Mouse (Mus musculus) C2C12 (cell line): ENCODE data around the gene Gm13199. TPM values are rescaled to one million over a fixed set of nuclear protein-coding genes. Genes with fewer than 3 reads are reported as not detected.

Experiments
- H3K27me3 ChIP-seq: one replicate; pipeline ENCODE4 v1.6.1; 2011; ENCODE audit not compliant: control insufficient read depth, insufficient read depth, insufficient read length
- H3K36me3 ChIP-seq: one replicate; pipeline ENCODE4 v1.6.1; 2011; ENCODE audit not compliant: control insufficient read depth, insufficient read depth
- H3K4me3 ChIP-seq: one replicate; pipeline ENCODE4 v1.5.1; 2011; ENCODE audit warnings: mild to moderate bottlenecking, control low read depth; ENCODE audit not compliant: poor library complexity, insufficient read depth, severe bottlenecking
- H3K79me2 ChIP-seq: one replicate; pipeline ENCODE4 v1.6.1; 2011; ENCODE audit not compliant: control insufficient read depth, insufficient read depth
- H3K79me3 ChIP-seq: one replicate; pipeline ENCODE4 v1.6.1; 2011; ENCODE audit warnings: low read depth, control low read depth
- H3ac ChIP-seq: one replicate; pipeline ENCODE3; 2011; ENCODE audit warnings: low read depth; ENCODE audit not compliant: control insufficient read depth, insufficient read length
- CEBPB ChIP-seq: IDR thresholded peaks from one replicate; pipeline ENCODE4 v1.6.1; 2011; ENCODE audit warnings: low read depth, mild to moderate bottlenecking, control low read depth, moderate library complexity
- CTCF ChIP-seq: IDR thresholded peaks from one replicate; pipeline ENCODE4 v1.5.1; 2011; ENCODE audit not compliant: control insufficient read depth, insufficient read depth, insufficient read length
- FOSL1 ChIP-seq: IDR thresholded peaks from one replicate; pipeline ENCODE4 v1.8.0; 2011; ENCODE audit warnings: mild to moderate bottlenecking, low read length; ENCODE audit not compliant: poor library complexity, insufficient read depth, severe bottlenecking
- MAX ChIP-seq: IDR thresholded peaks from one replicate; pipeline ENCODE4 v1.6.1; 2011; ENCODE audit warnings: mild to moderate bottlenecking, control low read depth
- MYOD1 ChIP-seq: IDR thresholded peaks from one replicate; pipeline ENCODE4 v1.6.1; 2011; ENCODE audit warnings: low read depth; ENCODE audit not compliant: control insufficient read depth, insufficient read length
- MYOG ChIP-seq: IDR thresholded peaks from one replicate; pipeline ENCODE4 v1.6.1; 2011; ENCODE audit not compliant: control insufficient read depth, insufficient read length; ENCODE audit errors: extremely low read depth
- USF1 ChIP-seq: IDR thresholded peaks from one replicate; pipeline ENCODE4 v1.6.1; 2011; ENCODE audit warnings: low read depth, mild to moderate bottlenecking, control low read depth, moderate library complexity
- polyA plus RNA-seq: library from polyadenylated mRNA; unstranded; fragments of >200 nt; fragmentation: generic; extraction: Trizol; gene quantifications from one replicate; pipeline ENCODE4 v1.2.1, GENCODE M21; 2012; ENCODE audit warnings: missing spikeins

Gm13199 gene
- polyA plus RNA-seq, 1 experiment = 0.40 TPM

- Histone ChIP-seq H3K27me3 (no peaks in the 10 kb centered on the region), H3K4me3 (peak overlapping the region; percentile 88), H3K79me2 (peaks cover 57% of the 10 kb centered on the region), H3K36me3 (peaks cover 32% of the 10 kb centered on the region), H3K79me3 (peaks cover 21% of the 10 kb centered on the region), H3ac (peak overlapping the region; percentile 63)
- TF ChIP-seq FOSL1 (no peak), USF1 (no peak), CEBPB (peak; percentile 80)
Measured at GRCm38 (mm10) chr2:5894296-5894695, 31.6 kb upstream of the Gm13199 start.

DNA sequence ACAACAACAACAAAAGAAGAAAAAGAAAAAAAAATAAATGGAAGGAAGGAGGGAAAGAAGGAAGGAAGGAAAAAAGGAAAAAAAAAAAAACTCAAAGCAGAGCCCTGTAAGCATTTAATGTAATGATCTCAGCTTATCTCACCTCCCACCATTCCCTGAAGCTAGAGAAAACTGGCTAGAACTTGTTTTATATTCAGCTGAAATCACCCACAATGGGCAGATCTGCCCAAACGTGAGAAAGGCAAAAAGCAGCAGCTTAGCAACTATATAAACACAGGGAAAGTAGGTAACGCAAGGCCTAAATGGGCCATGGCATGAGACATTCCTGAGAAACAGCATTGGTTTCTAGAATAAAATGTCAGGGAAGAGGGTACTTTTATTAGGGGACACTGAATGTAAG is 26.7 kb upstream of the Gm13199 start:
- TF ChIP-seq CEBPB (no peak), CTCF (no peak), MAX (no peak), USF1 (no peak), MYOG (no peak), FOSL1 (no peak), MYOD1 (no peak)
- H3K36me3 ChIP-seq = peaks cover 68% of the 10 kb centered on the region
- H3K4me3 ChIP-seq = no peak overlapping the region
- no peak overlapping the region for H3ac ChIP-seq
- H3K27me3 ChIP-seq = no peaks in the 10 kb centered on the region
- H3K79me3 ChIP-seq = peaks cover 23% of the 10 kb centered on the region
- H3K79me2 ChIP-seq = peaks cover 73% of the 10 kb centered on the region

- Histone ChIP-seq H3ac (no peak overlapping the region), H3K36me3 (peaks cover 73% of the 10 kb centered on the region), H3K79me3 (peaks cover 20% of the 10 kb centered on the region), H3K27me3 (no peaks in the 10 kb centered on the region), H3K79me2 (peaks cover 68% of the 10 kb centered on the region), H3K4me3 (no peak overlapping the region)
- no peak for TF ChIP-seq CTCF
- TF ChIP-seq MYOD1 = no peak
- no peak for TF ChIP-seq USF1
- TF ChIP-seq FOSL1 = no peak
- TF ChIP-seq CEBPB = no peak
- no peak for TF ChIP-seq MYOG
- TF ChIP-seq MAX = no peak
Measured at GRCm38 (mm10) chr2:5888865-5889264, 26.1 kb upstream of the Gm13199 start.

GRCm38 (mm10) chr2:5877446-5877845 is 14.7 kb upstream of the Gm13199 start:
- Histone ChIP-seq H3K4me3 (no peak overlapping the region), H3K27me3 (no peaks in the 10 kb centered on the region), H3K79me2 (no peaks in the 10 kb centered on the region), H3K36me3 (peaks cover 75% of the 10 kb centered on the region), H3ac (no peak overlapping the region), H3K79me3 (no peaks in the 10 kb centered on the region)
- TF ChIP-seq FOSL1 (no peak), CTCF (no peak), USF1 (no peak), MYOG (no peak), MAX (no peak), CEBPB (no peak), MYOD1 (no peak)

DNA sequence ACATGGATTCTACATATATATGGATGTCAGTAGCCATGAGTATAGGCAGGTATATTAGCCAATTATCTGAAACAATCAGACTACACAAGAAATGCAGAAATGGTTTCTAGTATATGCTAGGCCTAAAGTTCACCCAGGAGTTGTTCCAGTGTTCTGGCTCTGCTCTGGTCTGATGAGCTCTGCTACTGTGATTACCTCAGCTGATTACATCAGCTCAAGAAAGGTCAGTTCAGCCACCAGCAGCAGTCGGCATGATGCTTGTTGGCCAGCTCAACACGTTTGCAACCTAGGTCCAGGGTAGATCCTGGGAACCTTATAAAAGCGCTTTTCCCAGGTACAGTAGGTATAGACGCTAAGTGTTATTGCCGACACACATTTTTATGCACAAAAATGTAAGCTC is 7.0 kb upstream of the Gm13199 start:
- no peak overlapping the region for H3ac ChIP-seq
- no peaks in the 10 kb centered on the region for H3K79me3 ChIP-seq
- no peak overlapping the region for H3K4me3 ChIP-seq
- TF ChIP-seq MYOD1 = no peak
- TF ChIP-seq CTCF = no peak
- TF ChIP-seq USF1 = no peak
- TF ChIP-seq MYOG = no peak
- TF ChIP-seq CEBPB = no peak
- TF ChIP-seq MAX = no peak
- no peak for TF ChIP-seq FOSL1
- H3K79me2 ChIP-seq = no peaks in the 10 kb centered on the region
- no peaks in the 10 kb centered on the region for H3K27me3 ChIP-seq
- peaks cover 91% of the 10 kb centered on the region for H3K36me3 ChIP-seq

DNA sequence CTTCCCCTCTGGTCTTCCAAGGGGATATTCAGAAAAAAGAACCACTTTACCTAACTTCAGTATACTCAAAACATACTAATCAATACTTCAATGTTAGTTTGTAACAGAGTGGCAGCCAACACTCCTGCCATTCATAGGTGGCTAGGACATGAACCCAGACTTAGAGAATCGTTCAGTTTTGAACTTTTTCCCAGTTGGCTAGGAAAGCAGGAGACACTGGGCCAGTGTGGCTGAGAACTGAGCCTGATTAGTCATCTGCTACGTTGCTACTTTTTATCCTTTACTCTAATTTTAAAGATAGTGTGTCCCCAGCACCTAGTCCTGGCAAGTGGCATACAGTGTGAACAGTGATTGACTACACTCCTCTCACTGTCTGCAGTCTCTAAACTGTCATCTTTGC is 4.9 kb upstream of the Gm13199 start:
- no peak for TF ChIP-seq MAX
- TF ChIP-seq MYOD1 = no peak
- no peak for TF ChIP-seq USF1
- TF ChIP-seq CTCF = no peak
- TF ChIP-seq FOSL1 = no peak
- H3ac ChIP-seq = no peak overlapping the region
- H3K79me2 ChIP-seq = no peaks in the 10 kb centered on the region
- H3K27me3 ChIP-seq = no peaks in the 10 kb centered on the region
- H3K4me3 ChIP-seq = no peak overlapping the region
- no peaks in the 10 kb centered on the region for H3K79me3 ChIP-seq
- H3K36me3 ChIP-seq = peaks cover 92% of the 10 kb centered on the region
